Mouse (Mus musculus) right cerebral cortex, postnatal 25 days (tissue): Measurements from ENCODE around the gene Pank4.

ENCODE experiments used
- DNase-seq: peaks from one replicate; pipeline ENCODE4 v3.0.0; 2022

Pank4 gene

DNA sequence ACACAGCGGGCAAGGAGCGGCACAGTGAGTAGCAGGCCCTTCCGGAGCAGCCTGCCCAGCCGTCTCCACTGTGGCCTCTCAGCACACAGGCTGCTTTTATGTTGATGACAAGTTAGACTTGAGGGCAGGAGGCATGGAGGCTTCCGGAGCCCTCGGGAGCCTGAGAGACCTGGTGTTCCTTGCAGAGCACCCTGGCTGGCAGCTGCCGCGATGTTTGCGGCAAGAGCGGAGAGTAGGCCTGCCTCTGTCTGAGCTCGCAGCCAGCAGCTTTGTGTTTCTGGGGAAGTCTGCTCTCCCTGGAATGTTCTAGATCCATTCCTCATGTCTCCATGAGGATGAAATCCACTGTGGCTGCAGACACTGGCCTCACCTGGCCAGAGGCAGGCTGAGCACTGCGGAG lies 8.6 kb downstream of the Pank4 start:
- DNase-seq: no peak

DNA sequence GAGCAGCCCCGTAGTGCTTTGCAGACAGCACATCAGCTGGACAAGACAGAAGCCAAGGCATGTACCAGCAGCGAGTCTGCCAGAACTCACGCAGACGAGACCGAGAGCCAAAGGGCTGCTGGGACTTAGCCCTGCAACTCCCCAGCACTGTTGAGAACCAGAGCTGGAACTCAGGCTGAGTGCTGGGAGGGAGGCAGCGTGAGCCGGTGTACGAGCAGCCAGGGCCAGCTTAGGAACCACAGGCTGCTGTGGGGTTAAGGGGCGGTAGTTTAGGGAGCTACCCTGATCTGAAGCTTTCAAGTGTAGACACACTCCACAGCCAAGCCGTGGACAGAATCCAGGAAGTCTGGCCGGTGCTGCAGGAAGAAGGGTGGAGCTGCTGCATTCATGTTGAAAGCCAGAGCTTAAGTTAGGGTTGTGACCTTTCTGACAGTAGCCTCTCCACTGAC lies 10.3 kb downstream of the Pank4 start:
- no peak for DNase-seq

DNA sequence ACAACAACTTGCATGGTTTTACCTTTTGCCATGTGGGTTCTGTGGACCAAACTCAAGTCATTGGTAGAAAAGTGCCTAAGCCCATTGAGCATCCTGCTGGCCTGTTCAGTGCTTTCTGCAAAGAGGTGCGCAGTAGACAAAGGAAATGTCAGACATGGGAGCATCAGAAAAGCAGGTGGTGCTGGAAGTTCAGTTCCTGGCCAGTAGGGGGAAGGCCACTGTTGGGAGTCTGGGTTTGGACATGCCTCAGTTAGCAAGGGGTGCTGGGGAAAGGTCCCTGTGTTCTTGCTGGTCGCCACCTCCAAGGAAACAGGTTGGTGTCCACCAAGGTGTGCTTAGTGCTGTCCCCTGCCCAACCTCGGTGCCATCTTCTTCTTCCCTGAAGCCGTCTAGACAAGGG lies 16.2 kb downstream of the Pank4 start:
- DNase-seq: no peak

DNA sequence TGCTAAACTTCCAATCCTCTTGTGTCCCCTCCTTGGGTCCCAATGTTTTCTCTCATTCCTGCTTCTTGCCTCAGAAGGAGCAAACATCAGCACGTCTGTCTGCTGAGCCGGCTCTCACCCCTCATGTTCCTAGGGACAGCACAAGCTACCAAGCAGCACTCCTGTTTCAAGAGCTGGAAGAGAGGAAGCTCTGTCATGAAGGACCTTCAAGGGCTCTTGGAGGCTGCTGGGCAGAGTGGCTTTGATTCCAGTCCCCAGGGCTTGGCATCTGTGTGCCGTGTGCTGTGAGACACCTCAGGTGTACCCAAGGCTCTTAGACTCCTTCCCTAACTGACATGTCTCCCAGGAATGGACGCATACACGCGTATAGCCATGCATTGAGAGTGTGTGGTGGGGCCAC lies 17.2 kb downstream of the Pank4 start:
- DNase-seq: no peak

DNA sequence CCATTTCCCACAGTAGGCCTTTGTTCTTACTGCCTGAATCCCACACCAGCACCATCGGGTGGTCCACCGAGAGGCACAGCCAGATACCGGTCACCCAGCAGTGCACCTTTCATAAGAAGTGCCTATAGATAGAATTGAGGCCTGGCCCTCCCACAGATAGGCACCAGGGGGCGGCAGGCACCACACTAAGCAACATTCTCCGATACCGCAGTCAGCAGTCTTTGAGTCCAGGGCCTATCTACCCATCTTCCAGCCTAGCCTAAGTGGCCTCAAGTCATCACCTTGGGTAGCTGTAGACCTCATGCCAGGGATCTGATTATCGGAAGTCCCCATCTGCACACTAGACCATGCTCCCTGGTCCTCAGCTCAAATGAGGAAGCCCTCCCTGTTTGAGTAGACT lies 17.6 kb downstream of the Pank4 start:
- peak; percentile 73 for DNase-seq

DNA sequence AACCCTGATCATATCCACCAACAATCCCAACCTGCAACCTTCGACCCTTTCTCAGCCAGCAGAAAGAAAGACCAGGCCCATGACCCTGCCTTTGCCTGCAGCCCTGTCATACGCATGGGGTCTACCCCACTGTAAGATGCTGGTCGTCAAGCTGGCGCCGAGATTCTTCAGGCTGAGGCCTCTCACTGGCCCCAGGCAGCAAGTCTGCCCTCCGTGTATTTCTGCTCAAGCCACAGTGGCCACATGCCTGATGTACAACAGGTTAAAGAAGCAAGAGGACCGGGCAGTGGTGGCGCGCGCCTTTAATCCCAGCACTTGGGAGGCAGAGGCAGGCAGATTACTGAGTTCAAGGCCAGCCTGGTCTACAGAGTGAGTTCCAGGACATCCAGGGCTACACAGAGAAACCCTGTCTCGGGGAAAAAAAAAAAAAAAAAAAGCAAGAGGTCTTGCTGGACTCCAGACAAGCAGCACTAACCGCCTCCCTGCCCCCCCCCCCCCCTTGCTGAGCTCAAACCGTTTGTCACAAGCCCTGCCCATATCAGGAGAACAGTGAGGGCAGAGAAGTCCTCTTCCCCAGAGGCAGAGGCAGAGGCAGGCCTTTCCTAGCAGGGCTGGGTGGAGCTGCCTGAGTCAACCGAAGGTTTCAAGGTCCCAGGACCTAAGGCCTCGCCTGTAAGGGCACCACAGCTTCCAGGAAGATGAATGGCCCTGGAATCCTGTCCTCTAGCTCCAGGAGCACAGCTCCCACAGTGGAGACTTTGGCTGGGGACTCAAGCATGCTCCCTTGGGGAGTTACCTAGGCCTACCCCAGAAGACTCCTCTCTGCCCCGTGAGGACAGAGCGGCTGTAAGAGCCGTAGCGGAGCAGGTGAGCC lies 18.6 kb downstream of the Pank4 start:
- DNase-seq: no peak

DNA sequence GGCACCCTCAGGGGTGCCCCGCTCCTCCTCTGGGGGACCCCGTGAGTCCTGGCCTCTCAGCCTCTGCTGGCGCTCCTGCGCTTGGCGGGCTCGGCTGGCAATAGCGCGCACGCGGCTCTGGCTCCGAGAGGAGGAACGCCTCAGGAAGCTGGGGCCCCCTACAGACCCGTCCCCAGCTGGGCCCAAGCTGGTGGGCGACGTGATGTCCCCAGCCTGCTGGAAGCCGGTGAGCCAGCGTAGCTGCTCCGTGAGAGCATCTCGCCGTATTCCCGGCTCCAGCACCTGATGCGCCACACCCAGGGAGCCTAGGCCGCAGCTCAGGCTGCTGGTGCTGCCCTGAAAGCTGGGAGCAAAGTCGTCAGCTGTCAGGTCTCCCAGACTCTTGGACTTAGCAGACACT lies 19.8 kb downstream of the Pank4 start:
- DNase-seq: no peak

DNA sequence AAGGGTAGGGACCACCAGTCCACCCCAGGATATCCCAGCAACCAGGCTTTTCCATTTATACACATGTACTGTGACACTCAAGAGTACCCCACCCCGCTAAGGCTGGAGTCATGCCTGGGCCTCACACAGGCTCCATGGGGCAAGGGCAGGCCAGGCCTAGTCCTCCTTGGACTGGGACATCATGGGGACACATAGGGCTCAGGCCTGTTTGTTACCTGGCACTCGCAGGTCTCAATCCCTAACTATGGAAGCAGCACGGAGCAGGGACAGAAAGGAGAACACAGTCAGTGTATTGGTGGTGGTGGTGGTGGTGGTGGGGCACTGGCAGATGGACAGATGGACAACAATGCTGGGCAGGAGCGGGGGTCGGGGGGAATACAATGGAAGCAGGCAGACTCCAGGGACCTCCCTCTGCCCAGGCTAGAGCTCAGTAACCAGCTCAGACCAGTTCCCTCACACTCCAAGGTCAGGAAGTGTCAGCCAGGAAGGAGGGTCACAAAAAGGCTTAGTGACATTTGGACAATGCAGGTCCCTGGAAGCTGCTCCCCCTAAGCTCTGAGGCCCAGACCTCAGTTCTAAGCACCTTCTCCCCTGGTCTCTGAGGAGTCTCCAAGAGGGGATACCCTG lies 21.3 kb downstream of the Pank4 start:
- no peak for DNase-seq

DNA sequence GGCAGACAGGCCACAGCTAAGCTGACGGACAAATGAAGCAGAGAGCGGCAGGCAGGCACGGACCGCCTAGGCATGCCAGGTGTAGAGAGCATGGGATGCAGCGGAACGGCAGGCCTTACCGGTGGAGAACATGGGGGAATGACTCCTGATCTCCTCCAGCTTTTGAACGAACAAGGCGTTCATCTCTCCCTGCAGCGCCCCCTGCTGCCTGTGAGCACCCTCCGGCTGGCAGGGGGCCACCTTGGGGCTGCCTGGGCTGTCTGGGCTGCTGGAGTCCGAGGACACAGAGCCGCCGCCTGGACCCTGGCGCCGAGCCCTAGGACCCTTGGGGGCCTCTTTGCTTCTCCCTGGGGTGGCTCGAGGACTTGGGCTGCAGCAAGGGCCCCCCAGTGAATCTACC lies 22.2 kb downstream of the Pank4 start:
- peak; percentile 69 for DNase-seq

DNA sequence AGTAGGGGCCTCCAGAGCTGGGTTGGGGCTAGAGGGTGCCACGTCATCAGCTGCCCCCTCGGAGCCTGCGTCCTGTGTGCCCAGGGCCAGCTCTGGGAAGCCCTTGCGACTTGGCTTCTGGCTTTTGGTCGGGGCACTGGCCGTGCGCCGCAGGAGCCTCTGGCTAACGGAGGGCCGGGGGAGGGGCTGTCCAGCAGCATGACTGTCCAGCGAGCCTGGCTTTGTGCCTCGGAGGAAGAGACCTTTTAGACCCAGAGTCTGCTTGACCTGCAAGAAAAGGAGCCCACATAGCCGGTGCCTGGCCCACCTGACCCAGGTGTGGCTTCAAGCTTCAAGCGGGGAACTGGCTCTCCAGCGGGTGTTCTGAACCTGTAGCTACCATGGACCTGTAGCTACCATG lies 22.8 kb downstream of the Pank4 start:
- no peak for DNase-seq

DNA sequence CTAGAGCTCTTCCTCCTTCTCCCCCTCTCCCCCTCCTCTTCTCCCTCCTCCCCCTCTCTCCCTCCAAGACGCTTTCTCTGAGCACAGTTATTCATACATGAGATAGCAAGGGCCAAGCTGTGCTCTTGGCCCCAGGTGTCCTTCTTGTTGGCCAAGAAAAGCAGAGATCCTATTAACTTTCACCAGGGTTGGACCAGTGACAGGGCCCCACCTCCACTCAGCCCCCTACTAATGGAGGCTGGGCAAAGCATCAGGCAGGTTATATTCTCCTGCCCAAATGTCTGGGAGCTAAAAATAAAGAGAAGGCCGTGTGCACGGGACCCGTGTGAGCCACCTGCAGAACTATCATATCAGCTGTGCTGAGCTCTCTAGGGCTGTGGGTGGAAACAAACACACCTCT lies 31.0 kb downstream of the Pank4 start:
- no peak for DNase-seq

DNA sequence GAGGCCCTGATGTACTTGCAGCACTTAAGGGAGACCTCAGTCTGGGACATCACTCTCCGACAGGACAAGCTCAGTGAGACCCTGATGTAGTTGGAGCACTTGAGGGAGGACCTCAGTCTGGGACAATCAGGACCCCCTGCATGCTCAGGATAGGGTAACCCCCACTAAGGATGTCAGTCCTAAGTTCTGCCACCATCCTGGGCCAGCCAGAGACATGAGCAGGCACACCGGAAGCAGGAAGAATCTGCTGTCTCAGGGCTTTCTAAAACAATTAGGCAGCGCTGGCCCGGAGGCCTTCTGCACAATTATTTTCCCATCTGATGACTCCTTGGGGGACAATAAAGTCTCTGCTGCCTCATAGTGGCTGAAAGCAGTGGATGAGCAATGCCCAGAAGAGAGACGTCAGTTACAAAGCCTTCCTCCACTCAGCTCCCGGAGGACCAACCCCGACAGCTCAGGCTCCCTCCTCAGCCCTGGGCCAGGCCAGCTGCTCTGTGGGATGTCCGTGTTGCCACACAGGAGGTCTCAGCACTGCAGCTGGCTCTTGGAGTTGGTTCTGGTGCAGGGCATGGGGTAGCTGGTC lies 32.7 kb downstream of the Pank4 start:
- no peak for DNase-seq

DNA sequence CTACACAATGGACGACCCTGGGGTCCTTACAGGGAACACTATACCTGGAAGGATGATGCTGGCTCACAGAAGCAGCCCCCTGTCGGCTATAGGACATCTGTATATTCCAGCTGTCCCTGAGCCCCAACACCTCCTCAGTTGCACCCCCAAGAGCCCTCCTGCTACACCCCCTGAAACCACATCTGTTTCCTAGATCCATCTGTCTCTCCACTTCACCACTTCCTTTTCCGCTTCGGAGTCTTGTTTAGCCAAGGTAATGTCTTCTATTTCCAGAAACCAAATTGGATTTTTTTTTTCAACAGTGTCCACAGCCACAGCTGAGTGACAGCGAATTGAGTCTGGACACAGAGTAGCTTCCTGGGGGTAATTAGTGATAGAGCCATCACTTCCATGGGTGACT lies 35.5 kb downstream of the Pank4 start:
- DNase-seq: no peak

DNA sequence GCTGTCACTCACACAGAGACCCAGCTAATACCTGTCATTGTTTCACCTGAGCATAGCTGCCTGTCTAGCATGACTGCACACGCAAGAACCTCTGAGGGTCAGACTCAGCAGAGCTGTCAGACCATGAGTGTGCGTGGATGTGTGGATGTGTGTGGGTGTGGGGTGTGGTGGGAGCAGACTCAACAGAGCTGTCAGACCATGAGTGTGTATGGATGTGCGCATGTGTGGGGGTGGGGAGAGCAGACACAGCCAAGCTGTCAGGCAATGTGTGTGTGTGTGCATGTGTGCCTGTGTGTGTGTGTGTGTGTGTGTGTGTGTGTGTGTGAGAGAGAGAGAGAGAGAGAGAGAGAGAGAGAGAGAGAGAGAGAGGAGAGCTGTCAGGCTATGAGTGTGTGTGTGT lies 41.4 kb downstream of the Pank4 start:
- no peak for DNase-seq

DNA sequence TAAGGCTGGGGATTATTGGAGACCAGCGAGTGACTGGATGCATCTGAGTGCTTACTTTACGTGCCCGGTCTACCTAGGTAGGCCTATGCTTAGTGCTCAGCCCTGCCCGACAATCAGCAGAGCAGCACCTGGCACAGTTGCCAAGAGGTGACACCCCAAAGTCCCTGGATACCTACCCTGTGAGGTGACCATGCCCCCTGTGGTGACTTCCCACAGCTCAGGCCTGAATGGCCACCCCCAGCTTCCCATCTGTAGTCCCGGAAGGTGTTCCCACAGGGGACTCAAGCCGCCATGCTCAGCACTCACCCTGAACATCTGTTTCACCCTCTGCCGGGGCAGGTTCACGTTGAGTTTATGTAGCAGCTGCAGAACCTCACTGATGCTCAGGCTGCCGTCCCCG lies 42.4 kb downstream of the Pank4 start:
- DNase-seq: no peak

DNA sequence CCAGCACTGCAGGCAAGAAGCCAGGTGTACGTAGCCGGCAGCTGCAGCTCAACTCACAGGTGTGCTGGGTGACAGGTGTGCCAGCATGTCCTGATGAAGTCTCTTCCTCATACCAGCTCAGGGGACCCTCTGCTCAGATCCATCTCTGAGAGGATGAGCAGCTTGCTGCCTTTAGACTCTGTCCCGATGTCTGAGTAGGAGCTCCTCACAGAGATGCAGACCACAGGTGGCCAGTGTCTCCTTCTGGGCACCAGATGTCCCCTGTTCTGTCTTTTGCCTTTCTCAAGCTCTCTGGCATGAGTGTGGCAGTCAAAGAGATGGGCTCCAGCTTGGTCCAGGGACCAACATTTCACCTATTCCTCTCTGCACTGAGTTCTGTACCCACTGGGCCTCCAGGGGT lies 43.7 kb downstream of the Pank4 start:
- DNase-seq: no peak

DNA sequence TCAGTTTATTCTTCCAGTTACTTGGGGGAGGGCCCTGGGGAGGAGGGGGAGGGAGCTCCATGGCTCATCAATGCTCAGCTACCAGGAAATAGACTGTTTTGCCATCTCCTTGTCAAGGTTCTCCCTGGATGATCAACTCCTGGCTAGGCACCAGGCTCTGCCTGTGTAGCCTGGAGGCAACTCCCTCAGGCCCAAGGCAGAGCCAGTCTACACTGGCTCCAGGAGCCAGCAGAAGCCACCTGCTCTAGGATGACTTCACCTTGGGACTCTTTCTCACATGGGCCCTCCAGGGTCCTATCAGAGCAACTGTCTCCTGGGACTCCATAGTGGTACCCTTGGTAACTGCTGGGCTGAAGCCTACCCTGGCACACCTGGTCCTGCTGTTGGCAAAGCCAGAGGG lies 44.2 kb downstream of the Pank4 start:
- DNase-seq: no peak

DNA sequence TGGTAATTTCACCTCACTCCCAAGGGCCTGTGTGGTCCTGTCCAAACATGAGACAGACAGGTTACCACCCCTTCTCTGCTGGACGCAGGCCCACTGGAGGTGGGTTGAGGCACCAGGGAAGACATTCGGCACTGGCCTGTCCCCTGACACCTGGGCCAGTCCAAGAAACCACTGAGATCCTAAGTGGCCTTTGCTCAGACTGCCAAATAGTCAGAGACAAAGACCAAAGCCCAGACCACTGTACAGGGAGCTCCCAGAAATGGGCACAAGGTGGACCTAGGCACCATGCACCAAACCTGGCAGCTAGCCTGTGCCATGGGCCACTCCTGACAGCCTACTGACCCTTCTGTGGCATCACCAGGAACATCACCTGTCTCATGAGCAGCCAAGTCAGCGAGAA lies 45.3 kb downstream of the Pank4 start:
- no peak for DNase-seq

DNA sequence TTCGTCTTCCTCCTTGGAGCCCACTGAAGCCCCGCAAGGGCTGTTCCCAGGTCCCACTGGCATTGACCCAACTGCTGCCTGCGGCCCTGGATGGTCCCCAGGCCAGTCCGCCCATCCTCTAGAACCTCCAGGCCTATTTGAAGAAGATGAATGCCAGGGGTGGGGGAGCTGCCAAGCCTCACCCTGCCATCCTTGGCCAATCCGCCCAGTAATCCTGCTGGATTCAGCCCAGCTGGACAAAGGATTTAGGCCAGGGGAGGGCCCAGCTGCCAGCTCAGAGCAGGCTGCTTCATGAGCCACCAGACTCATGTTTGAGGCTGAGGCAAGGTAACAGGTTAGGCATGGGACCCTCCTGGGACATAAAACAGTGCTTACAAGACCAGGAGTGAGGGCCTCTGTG lies 46.9 kb downstream of the Pank4 start:
- DNase-seq: peak; percentile 37

DNA sequence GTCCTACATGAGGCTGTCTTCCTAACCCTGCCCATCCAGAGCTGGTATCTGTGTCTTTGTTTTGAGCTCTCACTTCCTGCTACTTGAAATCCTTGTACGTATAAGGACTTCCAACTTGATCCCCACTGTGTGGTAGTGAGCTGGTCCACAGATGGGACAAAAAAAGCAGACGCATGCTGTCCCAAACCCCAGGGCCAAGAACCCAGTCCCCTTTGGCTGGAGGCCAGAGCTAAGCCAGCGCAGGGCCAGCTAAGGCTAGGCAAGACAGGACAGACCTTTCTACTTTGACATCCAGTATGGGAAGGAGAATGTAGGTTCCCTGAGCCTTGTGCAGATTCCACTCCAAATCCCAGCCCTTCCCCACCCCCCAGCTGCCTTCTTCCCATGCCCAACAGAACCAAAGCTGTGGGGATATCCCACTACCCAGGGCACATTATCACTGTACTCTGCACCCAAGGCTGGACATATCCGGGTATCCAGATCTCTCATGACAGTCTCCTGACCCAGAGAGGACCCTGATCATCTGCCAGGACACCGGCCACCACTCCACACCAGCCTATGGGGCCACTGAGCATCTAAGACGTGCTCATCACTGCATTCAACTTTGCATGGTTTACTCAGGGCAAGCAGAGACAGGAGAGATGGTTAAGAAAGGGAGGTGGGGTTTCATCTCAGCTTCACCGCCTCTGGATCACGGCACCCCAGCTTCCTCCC lies 47.5 kb downstream of the Pank4 start:
- DNase-seq: no peak

DNA sequence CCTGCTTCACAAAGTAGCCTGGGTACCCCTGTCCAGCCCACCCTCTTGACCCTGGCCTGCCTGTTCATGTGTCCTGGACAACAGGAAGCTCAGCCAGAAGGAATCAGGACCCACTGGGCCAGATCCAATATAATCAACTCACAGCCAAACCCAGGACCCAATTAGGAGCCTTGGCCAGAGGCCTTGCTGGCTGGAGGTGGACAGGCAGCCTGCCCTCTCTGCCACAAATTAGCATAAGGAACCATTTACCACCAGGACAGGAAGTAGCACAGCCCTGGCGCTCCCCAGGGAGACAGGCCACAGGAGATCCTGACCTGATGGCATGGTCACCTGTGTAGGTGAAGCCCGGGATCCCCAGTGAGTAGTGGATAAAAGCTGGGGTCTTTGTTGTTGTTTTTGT lies 48.2 kb downstream of the Pank4 start:
- DNase-seq: no peak

DNA sequence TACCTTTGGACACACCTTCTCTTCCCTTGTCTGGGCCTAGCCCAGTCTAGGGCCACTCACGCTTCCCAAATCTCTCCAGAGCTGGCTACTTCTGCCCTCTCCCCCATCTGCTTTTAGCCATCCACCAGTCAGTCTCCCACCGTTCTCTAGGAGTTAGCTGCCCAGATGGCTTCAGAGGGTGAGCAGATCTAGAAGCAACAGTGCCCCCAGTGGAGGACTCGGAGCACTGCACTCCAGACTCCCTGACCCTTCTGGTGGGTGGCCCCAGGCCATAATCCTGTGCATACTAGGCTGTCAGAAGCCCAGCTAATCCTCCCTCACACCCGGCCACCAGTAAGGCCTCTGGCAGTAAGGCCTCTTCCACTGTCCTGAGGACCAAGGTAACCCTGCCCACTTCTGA lies 48.9 kb downstream of the Pank4 start:
- DNase-seq: peak; percentile 49

DNA sequence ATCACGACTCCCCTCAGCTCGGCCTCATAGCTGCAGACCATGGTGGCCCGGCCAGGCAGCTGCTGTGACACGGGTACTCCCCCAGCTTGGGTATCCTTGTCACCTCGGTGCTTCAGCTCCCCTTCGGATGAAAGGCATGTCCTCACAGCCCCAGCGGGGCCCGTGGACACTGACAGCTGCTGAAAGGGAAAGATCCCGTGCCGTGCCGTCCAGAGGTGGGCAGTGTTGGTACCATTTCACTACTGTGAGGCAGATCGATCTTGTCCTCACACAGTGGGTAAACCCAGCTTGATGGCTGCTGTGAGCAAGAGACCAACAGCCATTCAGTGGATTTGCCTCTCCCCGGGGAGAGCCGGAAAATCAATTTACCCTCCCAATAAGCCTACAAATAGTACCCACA lies 50.3 kb downstream of the Pank4 start:
- no peak for DNase-seq

DNA sequence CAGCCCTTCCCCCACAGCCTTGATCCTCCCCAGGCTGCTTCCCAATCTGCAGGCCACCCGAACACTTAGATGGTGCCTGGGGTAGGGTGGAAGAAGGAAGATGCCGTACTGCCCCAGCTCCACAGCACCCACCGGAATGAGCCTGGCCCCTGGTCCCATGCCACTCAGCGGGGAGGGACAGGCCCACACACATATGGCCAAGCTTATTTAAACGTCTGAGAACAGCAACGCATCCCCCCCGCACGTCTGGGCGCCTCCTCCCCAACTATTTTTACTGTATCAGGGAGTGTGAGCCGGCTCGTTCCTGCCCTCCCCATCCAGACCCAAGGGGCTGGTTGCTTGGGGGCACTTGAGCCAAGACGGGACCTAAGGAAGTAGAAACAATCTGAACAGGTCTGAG lies 50.9 kb downstream of the Pank4 start:
- peak; percentile 76 for DNase-seq
